Mouse (Mus musculus) forebrain, postnatal 0 days (tissue): ENCODE measurements at regions not wholly inside any gene's neighbourhood (a gene's known extent, or its start where the extent isn't known, plus 50 kb on each side); places are given as distances from the start of the nearest gene placed in this dataset.

Experiments used
- ATAC-seq: fragments of 200-750 bp; cut with Nextera tagmentation; 2 replicates; pipeline ENCODE4 v1.8.0; 2017; ENCODE audit warnings: mild to moderate bottlenecking, moderate library complexity
- DNase-seq: peaks from one replicate; pipeline ENCODE4 v3.0.0-alpha.2; 2015
- H3K27ac ChIP-seq: fragments of 300-500 bp; sonication (generic); 2 replicates; pipeline ENCODE4 v1.5.1; 2014; ENCODE audit warnings: low read depth, mild to moderate bottlenecking, antibody characterized with exemption, low read length, moderate library complexity, mixed read lengths
- H3K27me3 ChIP-seq: fragments of 300-500 bp; sonication (generic); 2 replicates; pipeline ENCODE4 v1.6.1; 2014; ENCODE audit warnings: mild to moderate bottlenecking, low read length, mixed read lengths; ENCODE audit not compliant: insufficient read depth
- H3K36me3 ChIP-seq: fragments of 300-500 bp; sonication (generic); 2 replicates; pipeline ENCODE4 v1.6.1; 2014; ENCODE audit warnings: mild to moderate bottlenecking, moderate library complexity; ENCODE audit not compliant: insufficient read depth
- H3K4me1 ChIP-seq: fragments of 300-500 bp; sonication (generic); 2 replicates; pipeline ENCODE4 v1.6.1; 2014; ENCODE audit warnings: antibody characterized with exemption; ENCODE audit not compliant: insufficient read depth
- H3K4me2 ChIP-seq: fragments of 300-500 bp; sonication (generic); 2 replicates; pipeline ENCODE4 v1.6.1; 2014; ENCODE audit warnings: low read depth, mild to moderate bottlenecking, moderate library complexity
- H3K4me3 ChIP-seq: fragments of 300-500 bp; sonication (generic); 2 replicates; pipeline ENCODE4 v1.5.1; 2014; ENCODE audit warnings: low read depth, low read length, mixed read lengths
- H3K9ac ChIP-seq: fragments of 300-500 bp; sonication (generic); 2 replicates; pipeline ENCODE4 v1.6.1; 2014; ENCODE audit warnings: mild to moderate bottlenecking
- H3K9me3 ChIP-seq: fragments of 300-500 bp; sonication (generic); 2 replicates; pipeline ENCODE4 v1.6.1; 2016; ENCODE audit warnings: low read length
- CTCF ChIP-seq: sonication (generic); IDR thresholded peaks from 2 replicates; pipeline ENCODE4 v1.5.1; 2016; ENCODE audit warnings: antibody characterized with exemption, control low read depth, low read depth
- whole genome bisulfite sequencing: fragments of 180-500 bp; shearing (Covaris S2); extraction: QIAGEN DNeasy Blood & Tissue Kit; methylation state at CpG from one replicate; pipeline ENCODE4 v1.1.7; 2014; 5-methylcytosine and 5-hydroxymethylcytosine counted together

DNA sequence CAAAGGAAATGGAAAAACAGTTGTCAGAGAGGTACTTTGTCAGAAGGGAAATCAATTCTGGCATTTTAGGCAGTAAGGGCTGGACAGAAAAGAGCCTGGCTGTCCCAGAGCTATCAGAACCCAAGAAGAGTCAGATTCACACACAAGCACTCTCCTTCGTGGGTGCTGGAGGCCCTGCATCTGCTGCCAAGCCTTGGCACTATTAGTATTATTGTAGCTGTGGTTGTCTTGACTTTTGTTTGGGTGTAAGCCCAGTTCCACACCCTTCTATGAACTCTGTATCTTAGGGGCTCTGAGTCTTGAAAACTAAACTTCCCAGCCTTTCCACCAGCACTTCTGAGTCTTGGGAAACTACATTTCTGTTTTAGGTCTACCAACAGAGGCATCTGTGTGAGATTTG, 61.4 kb upstream of the Vav3 start:
- H3K4me1 ChIP-seq, result no peaks in the 10 kb centered on the region
- no peak for ATAC-seq
- no peak overlapping the region for H3K9ac ChIP-seq
- no peaks in the 10 kb centered on the region for H3K27me3 ChIP-seq
- TF ChIP-seq CTCF, result no peak
- H3K36me3 ChIP-seq, result no peaks in the 10 kb centered on the region
- 16% methylated on average over 1 of the region's 1 CpGs for WGBS
- no peak overlapping the region for H3K4me2 ChIP-seq
- DNase-seq, result no peak
- no peak overlapping the region for H3K4me3 ChIP-seq
- no peak overlapping the region for H3K27ac ChIP-seq
- no peaks in the 10 kb centered on the region for H3K9me3 ChIP-seq

DNA sequence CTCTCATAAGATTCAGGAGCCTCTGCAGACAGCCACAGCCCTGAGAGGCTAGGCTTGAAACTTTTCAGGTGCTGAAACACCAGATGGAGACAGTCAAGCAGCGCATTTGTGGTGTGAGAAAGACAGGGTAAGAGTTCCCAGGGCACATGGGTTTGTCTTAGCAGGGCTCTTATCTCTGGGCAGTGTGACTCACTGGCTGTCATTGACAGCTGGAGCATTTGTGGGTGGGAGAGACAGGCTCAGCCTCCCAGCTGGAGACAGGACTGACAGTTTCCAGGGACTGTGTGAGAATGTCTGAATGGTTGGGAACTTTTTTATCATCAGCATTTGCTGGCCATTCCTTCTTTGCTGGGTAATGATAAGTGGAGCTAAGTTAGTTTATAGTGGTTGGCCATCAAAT, 53.9 kb upstream of the Vav3 start:
- Histone ChIP-seq H3K27ac (no peak overlapping the region), H3K9ac (no peak overlapping the region), H3K27me3 (no peaks in the 10 kb centered on the region), H3K9me3 (no peaks in the 10 kb centered on the region), H3K4me2 (no peak overlapping the region), H3K4me1 (no peaks in the 10 kb centered on the region), H3K36me3 (no peaks in the 10 kb centered on the region), H3K4me3 (no peak overlapping the region)
- DNase-seq (no peak), ATAC-seq (no peak)
- 96% methylated on average over 1 of the region's 1 CpGs for WGBS
- TF ChIP-seq CTCF, result no peak
